Mouse (Mus musculus): ENCODE measurements around the gene Cacna1c. TPM values are rescaled to one million over a fixed set of nuclear protein-coding genes. Genes with fewer than 3 reads are reported as not detected.

Gene Cacna1c
- polyA plus RNA-seq (2012; ENCODE audit: insufficient read depth, low replicate concordance) = 1.3 and 3.0 TPM in 2 replicates

- H3K4me1 ChIP-seq = peaks cover 92% of the 10 kb centered on the region
- H3K27me3 ChIP-seq (replicated peaks) = no peaks in the 10 kb centered on the region
- peaks cover 74% of the 10 kb centered on the region for H3K36me3 ChIP-seq (replicated peaks; ENCODE audit: low read length)
- TF ChIP-seq FLI1 (IDR thresholded peaks at IDR 0.05; ENCODE audit: low read length) (no peak), GATA1 (IDR thresholded peaks at IDR 0.05; ENCODE audit: borderline replicate concordance, low read length) (no peak; the same call in 2 of the 3 replicates)
- peak within 1 kb of the TSS; percentile 86 for H3K4me3 ChIP-seq (replicated peaks)
- no peaks in the 10 kb centered on the region for H3K9me3 ChIP-seq
These were observed at the start of gene Cacna1c for GRCm38 (mm10) chr6:119196382-119197305. Gene Cacna1c (minus strand): TSS chr6:119196418.

- Histone ChIP-seq H3K36me3 (replicated peaks; ENCODE audit: low read length) (no peaks in the 10 kb centered on the region), H3K4me1 (peaks cover 6% of the 10 kb centered on the region), H3K9me3 (peaks cover 25% of the 10 kb centered on the region), H3K4me3 (replicated peaks) (no peak overlapping the region), H3K27me3 (replicated peaks) (peaks cover 62% of the 10 kb centered on the region)
- TF ChIP-seq FLI1 (IDR thresholded peaks at IDR 0.05; ENCODE audit: low read length) = no peak
- TF ChIP-seq GATA1 (IDR thresholded peaks at IDR 0.05; ENCODE audit: borderline replicate concordance, low read length) = no peak
These were observed 44.9 kb upstream of the Cacna1c start for GRCm38 (mm10) chr6:119240871-119241705.

- H3K4me1 ChIP-seq = peaks cover 6% of the 10 kb centered on the region
- peaks cover 19% of the 10 kb centered on the region for H3K9me3 ChIP-seq
- no peak for TF ChIP-seq GATA1 (IDR thresholded peaks at IDR 0.05; ENCODE audit: borderline replicate concordance, low read length)
- TF ChIP-seq FLI1 (IDR thresholded peaks at IDR 0.05; ENCODE audit: low read length) = no peak
- no peak overlapping the region for H3K4me3 ChIP-seq (replicated peaks)
- peaks cover 66% of the 10 kb centered on the region for H3K27me3 ChIP-seq (replicated peaks)
- H3K36me3 ChIP-seq (replicated peaks; ENCODE audit: low read length) = no peaks in the 10 kb centered on the region
These were observed 44.0 kb upstream of the Cacna1c start for GRCm38 (mm10) chr6:119240256-119240655.

GRCm38 (mm10) chr6:119239341-119240005, 43.3 kb upstream of the Cacna1c start:
- no peak for TF ChIP-seq GATA1 (IDR thresholded peaks at IDR 0.05; ENCODE audit: borderline replicate concordance, low read length)
- Histone ChIP-seq H3K36me3 (replicated peaks; ENCODE audit: low read length) (no peaks in the 10 kb centered on the region), H3K27me3 (replicated peaks) (peaks cover 66% of the 10 kb centered on the region), H3K9me3 (peaks cover 12% of the 10 kb centered on the region), H3K4me3 (replicated peaks) (peak overlapping the region; percentile 10), H3K4me1 (peaks cover 6% of the 10 kb centered on the region)

GRCm38 (mm10) chr6:119237427-119237989, 41.3 kb upstream of the Cacna1c start:
- Histone ChIP-seq H3K9me3 (peaks cover 2% of the 10 kb centered on the region; the same call in 1 of the 2 replicates), H3K27me3 (replicated peaks) (peaks cover 63% of the 10 kb centered on the region), H3K4me3 (replicated peaks) (no peak overlapping the region), H3K4me1 (peaks cover 6% of the 10 kb centered on the region), H3K36me3 (replicated peaks; ENCODE audit: low read length) (no peaks in the 10 kb centered on the region)
- TF ChIP-seq GATA1 (IDR thresholded peaks at IDR 0.05; ENCODE audit: borderline replicate concordance, low read length) (no peak), FLI1 (IDR thresholded peaks at IDR 0.05; ENCODE audit: low read length) (no peak)

- Histone ChIP-seq H3K4me1 (peaks cover 6% of the 10 kb centered on the region), H3K4me3 (replicated peaks) (peak within 1 kb of the TSS; percentile 28), H3K9me3 (no peaks in the 10 kb centered on the region), H3K36me3 (replicated peaks; ENCODE audit: low read length) (no peaks in the 10 kb centered on the region), H3K27me3 (replicated peaks) (peaks cover 52% of the 10 kb centered on the region)
- no peak for TF ChIP-seq FLI1 (IDR thresholded peaks at IDR 0.05; ENCODE audit: low read length)
- TF ChIP-seq GATA1 (IDR thresholded peaks at IDR 0.05; ENCODE audit: borderline replicate concordance, low read length) = no peak
These were observed 40.0 kb upstream of the Cacna1c start, which contains the start of gene Cacna2d4 for GRCm38 (mm10) chr6:119236241-119236640. Gene Cacna2d4 (plus strand): TSS chr6:119236526.

GRCm38 (mm10) chr6:119235441-119235840, 39.2 kb upstream of the Cacna1c start:
- Histone ChIP-seq H3K4me1 (peaks cover 6% of the 10 kb centered on the region), H3K36me3 (replicated peaks; ENCODE audit: low read length) (no peaks in the 10 kb centered on the region), H3K9me3 (no peaks in the 10 kb centered on the region), H3K27me3 (replicated peaks) (peaks cover 47% of the 10 kb centered on the region), H3K4me3 (replicated peaks) (no peak overlapping the region)
- TF ChIP-seq GATA1 (IDR thresholded peaks at IDR 0.05; ENCODE audit: borderline replicate concordance, low read length) = no peak
- TF ChIP-seq FLI1 (IDR thresholded peaks at IDR 0.05; ENCODE audit: low read length) = no peak

- no peaks in the 10 kb centered on the region for H3K9me3 ChIP-seq
- H3K4me3 ChIP-seq (replicated peaks) = no peak overlapping the region
- peaks cover 8% of the 10 kb centered on the region for H3K4me1 ChIP-seq
- peaks cover 42% of the 10 kb centered on the region for H3K27me3 ChIP-seq (replicated peaks)
- H3K36me3 ChIP-seq (replicated peaks; ENCODE audit: low read length) = no peaks in the 10 kb centered on the region
- TF ChIP-seq GATA1 (IDR thresholded peaks at IDR 0.05; ENCODE audit: borderline replicate concordance, low read length) (no peak), FLI1 (IDR thresholded peaks at IDR 0.05; ENCODE audit: low read length) (no peak)
These were observed 36.8 kb upstream of the Cacna1c start for GRCm38 (mm10) chr6:119233066-119233465.

All from megakaryocyte, embryonic 14.5 days (primary cell).